Mouse (Mus musculus) thymus, adult 2 months (tissue): ENCODE measurements around the gene Epor. TPM values are rescaled to one million over a fixed set of nuclear protein-coding genes. Genes with fewer than 3 reads are reported as not detected.

Experiments used
- DNase-seq: peaks from one replicate; pipeline ENCODE4 v3.0.0; 2021
- H3K27ac ChIP-seq: fragments of 200-500 bp; 2 replicates; pipeline ENCODE4 v1.5.1; 2012; ENCODE audit warnings: low read length, control low read depth; ENCODE audit not compliant: control insufficient read depth, insufficient read depth
- H3K27me3 ChIP-seq: fragments of 200-500 bp; 2 replicates; pipeline ENCODE4 v1.6.1; 2012; ENCODE audit warnings: mild to moderate bottlenecking, low read length, moderate library complexity, mixed read lengths; ENCODE audit not compliant: control insufficient read depth, insufficient read depth
- H3K36me3 ChIP-seq: fragments of 200-500 bp; 2 replicates; pipeline ENCODE4 v1.6.1; 2012; ENCODE audit warnings: mild to moderate bottlenecking, low read length, moderate library complexity; ENCODE audit not compliant: control insufficient read depth, insufficient read depth
- H3K4me1 ChIP-seq: fragments of 200-500 bp; replicated peaks from 2 replicates; pipeline ENCODE4 v1.6.1; 2012; ENCODE audit warnings: low read length; ENCODE audit not compliant: control insufficient read depth, insufficient read depth
- H3K4me3 ChIP-seq: fragments of 200-500 bp; 2 replicates; pipeline ENCODE4 v1.5.1; 2012; ENCODE audit warnings: mild to moderate bottlenecking, low read length, control low read depth, moderate library complexity; ENCODE audit not compliant: control insufficient read depth, insufficient read depth
- CTCF ChIP-seq: fragments of 200-500 bp; IDR thresholded peaks from 2 replicates; pipeline ENCODE4 v1.5.1; 2012; ENCODE audit warnings: mild to moderate bottlenecking, control low read depth, low read length, moderate library complexity, borderline replicate concordance; ENCODE audit not compliant: control insufficient read depth, poor library complexity, insufficient read depth; ENCODE audit errors: extremely low read depth
- POLR2A ChIP-seq: fragments of 200-500 bp; IDR thresholded peaks from 2 replicates; pipeline ENCODE4 v1.6.1; 2012; ENCODE audit warnings: mild to moderate bottlenecking, low read length, control low read depth, moderate library complexity; ENCODE audit not compliant: control insufficient read depth, poor library complexity, insufficient read depth; ENCODE audit errors: extremely low read depth
- WGBS: fragments of 180-500 bp; shearing (Covaris S2); methylation state at CpG from one replicate; pipeline ENCODE4 v1.1.7; 2018; 5-methylcytosine and 5-hydroxymethylcytosine counted together
- polyA plus RNA-seq: library from polyadenylated mRNA; depleted of rRNA; stranded (reverse); fragments of >200 nt; gene quantifications from 2 replicates; pipeline ENCODE4 v1.2.3, GENCODE M21; 2012

Gene Epor
- polyA plus RNA-seq, 1 experiment = 4.9 TPM

GRCm38 (mm10) chr9:21934021-21934420 lies 29.3 kb downstream of the Epor start:
- H3K4me3 ChIP-seq = no peak overlapping the region
- TF ChIP-seq POLR2A (no peak), CTCF (no peak)
- WGBS = 95% methylated on average over 12 of the region's 12 CpGs
- peaks cover 10% of the 10 kb centered on the region for H3K4me1 ChIP-seq
- H3K27me3 ChIP-seq = no peaks in the 10 kb centered on the region
- DNase-seq = no peak
- H3K27ac ChIP-seq = no peak overlapping the region
- no peaks in the 10 kb centered on the region for H3K36me3 ChIP-seq

GRCm38 (mm10) chr9:21932445-21933137 lies 30.7 kb downstream of the Epor start:
- no peak overlapping the region for H3K27ac ChIP-seq
- 74% methylated on average over 12 of the region's 12 CpGs for WGBS
- peaks cover 10% of the 10 kb centered on the region for H3K4me1 ChIP-seq
- no peak for DNase-seq
- H3K4me3 ChIP-seq = no peak overlapping the region
- H3K27me3 ChIP-seq = no peaks in the 10 kb centered on the region
- no peaks in the 10 kb centered on the region for H3K36me3 ChIP-seq
- no peak for TF ChIP-seq POLR2A
- TF ChIP-seq CTCF = no peak

DNA sequence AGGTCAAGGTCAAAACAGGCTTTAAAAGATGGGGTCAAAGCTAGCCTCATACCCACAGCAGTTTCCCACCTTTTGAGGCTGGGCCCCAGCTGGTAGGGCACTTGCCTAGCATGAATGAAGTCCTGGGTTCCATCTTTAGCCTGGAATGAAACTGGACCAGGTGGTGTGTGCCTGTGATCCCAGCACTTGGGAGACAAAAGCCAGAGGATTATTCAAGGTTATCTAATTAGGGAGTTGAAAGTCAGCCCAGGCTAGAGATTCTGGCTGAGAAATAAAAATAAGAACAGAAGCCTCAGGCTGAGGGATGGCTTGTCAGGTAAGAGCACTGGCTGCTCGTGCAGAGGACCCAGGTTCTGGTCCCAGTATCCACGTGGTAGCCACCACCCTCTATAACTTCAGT lies 31.3 kb downstream of the Epor start:
- Histone ChIP-seq H3K4me3 (no peak overlapping the region), H3K27me3 (no peaks in the 10 kb centered on the region), H3K27ac (no peak overlapping the region), H3K36me3 (no peaks in the 10 kb centered on the region), H3K4me1 (peaks cover 15% of the 10 kb centered on the region)
- TF ChIP-seq CTCF = no peak
- no peak for TF ChIP-seq POLR2A
- WGBS = 81% methylated on average over 2 of the region's 2 CpGs
- no peak for DNase-seq

DNA sequence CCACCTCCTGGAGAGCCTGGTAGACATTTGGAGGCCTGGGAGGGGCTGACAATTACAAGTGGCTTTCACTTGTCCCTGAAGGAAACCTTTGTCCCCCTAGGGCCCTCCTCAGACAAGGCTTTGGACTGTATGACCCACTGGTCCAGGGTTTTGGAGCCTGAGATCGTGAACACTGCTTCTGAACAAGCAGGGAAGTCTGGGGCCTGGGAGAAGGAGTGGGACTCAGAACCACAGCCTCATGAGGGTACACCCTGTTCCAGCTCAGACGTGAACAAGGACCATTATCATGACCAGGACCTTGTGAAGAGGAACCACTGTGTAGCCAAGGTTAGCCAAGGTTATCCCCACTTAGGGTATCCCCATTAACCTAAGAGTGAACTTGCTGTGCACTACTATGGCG lies 34.1 kb downstream of the Epor start:
- Histone ChIP-seq H3K4me3 (no peak overlapping the region), H3K27me3 (no peaks in the 10 kb centered on the region), H3K27ac (no peak overlapping the region), H3K36me3 (no peaks in the 10 kb centered on the region), H3K4me1 (peaks cover 8% of the 10 kb centered on the region; the same call in 1 of the 2 replicates)
- TF ChIP-seq CTCF (no peak), POLR2A (no peak)
- DNase-seq = no peak
- 86% methylated on average over 3 of the region's 3 CpGs for WGBS

DNA sequence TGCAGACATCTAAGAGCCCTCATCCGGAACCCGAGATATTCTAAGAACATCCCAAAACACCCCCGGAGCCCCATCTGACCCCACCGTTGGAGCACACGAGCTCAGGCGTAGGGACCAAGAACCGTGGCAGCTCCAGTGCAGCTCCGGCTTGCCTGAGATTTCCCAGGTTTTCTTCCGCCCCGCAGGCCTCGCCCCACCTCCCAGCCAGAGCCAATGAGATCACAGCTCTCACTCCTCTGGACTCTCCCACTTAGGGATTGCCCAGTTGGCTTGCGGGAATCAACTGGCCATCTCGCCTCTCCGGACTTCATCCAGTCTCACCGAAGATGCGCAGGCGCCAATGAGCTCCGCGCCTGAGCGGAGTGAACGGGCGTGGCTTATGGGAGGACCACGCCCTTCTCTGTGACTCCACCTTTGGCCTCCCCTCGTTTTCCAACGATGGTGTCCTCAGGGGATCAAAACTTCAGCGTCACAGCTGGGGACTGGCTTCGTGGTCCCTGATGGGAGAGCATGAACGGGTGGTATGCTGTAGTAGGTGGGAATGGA lies 36.0 kb downstream of the Epor start, which contains the start of the genes Ccdc159 and Tmem205:
Ccdc159 (plus strand) TSS at position 264 of the 546 bp plus-strand sequence.
Tmem205 (minus strand) TSS at position 349 of the 546 bp plus-strand sequence.
- H3K36me3 ChIP-seq = no peaks in the 10 kb centered on the region
- no peaks in the 10 kb centered on the region for H3K27me3 ChIP-seq
- DNase-seq = no peak
- under 1% methylated on average over 28 of the region's 28 CpGs for WGBS
- H3K4me3 ChIP-seq = peak within 1 kb of the TSS; percentile 45
- H3K4me1 ChIP-seq = peaks cover 8% of the 10 kb centered on the region; the same call in 1 of the 2 replicates
- TF ChIP-seq POLR2A (no peak), CTCF (no peak)
- no peak within 1 kb of the TSS for H3K27ac ChIP-seq

- Histone ChIP-seq H3K27ac (no peak overlapping the region), H3K4me1 (peaks cover 8% of the 10 kb centered on the region; the same call in 1 of the 2 replicates), H3K4me3 (peak overlapping the region; percentile 45), H3K36me3 (no peaks in the 10 kb centered on the region), H3K27me3 (no peaks in the 10 kb centered on the region)
- 13% methylated on average over 6 of the region's 6 CpGs for WGBS
- no peak for TF ChIP-seq POLR2A
- no peak for TF ChIP-seq CTCF
- no peak for DNase-seq
Measured at GRCm38 (mm10) chr9:21926784-21927183, 36.5 kb downstream of the Epor start.

DNA sequence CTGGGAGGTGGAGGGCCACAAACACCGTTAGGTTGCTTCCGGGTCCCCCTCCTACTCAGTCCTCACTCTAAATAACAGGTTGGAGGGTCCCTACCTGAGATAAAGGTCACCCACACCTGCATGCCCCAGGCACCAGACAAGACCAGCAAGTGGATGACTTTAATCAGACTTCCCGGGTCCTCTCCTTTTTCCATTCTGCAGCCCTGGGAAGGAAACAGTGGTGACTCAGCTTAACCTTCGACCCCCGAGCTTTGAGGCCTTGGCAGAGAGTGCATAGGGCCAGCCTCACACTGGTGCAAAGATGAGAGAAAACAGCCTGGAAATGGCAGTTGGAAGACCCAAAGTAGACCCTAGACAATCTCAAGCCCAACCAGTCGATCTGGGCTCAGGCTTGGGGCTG lies 37.2 kb downstream of the Epor start:
- no peak overlapping the region for H3K27ac ChIP-seq
- H3K4me3 ChIP-seq = no peak overlapping the region
- 82% methylated on average over 6 of the region's 6 CpGs for WGBS
- DNase-seq = no peak
- H3K27me3 ChIP-seq = no peaks in the 10 kb centered on the region
- no peaks in the 10 kb centered on the region for H3K36me3 ChIP-seq
- TF ChIP-seq CTCF (no peak), POLR2A (no peak)
- H3K4me1 ChIP-seq = peaks cover 8% of the 10 kb centered on the region; the same call in 1 of the 2 replicates
